Mouse (Mus musculus) CH12.LX (cell line): Measurements from ENCODE around the gene Cdk9. TPM values are rescaled to one million over a fixed set of nuclear protein-coding genes. Genes with fewer than 3 reads are reported as not detected.

Source experiments
- DNase-seq: peaks from one replicate; pipeline ENCODE4 v3.0.0-alpha.2; 2013; ENCODE audit errors: extremely low read depth
- H3K27ac ChIP-seq: 2 replicates; pipeline ENCODE4 v1.5.1; 2012; ENCODE audit warnings: low read depth, mild to moderate bottlenecking, control low read depth, moderate library complexity; ENCODE audit not compliant: insufficient read depth
- H3K27me3 ChIP-seq: replicated peaks from 2 replicates; pipeline ENCODE3; 2012; ENCODE audit warnings: inconsistent platforms
- H3K36me3 ChIP-seq, 2 experiments: replicated peaks in 1 of 2; 2 replicates each; pipeline versions ENCODE3 to v1.6.1; 2012; ENCODE audit warnings: inconsistent platforms in 1 of 2, low read length in 1 of 2, mild to moderate bottlenecking in 1 of 2, mixed read lengths in 1 of 2, moderate library complexity in 1 of 2; ENCODE audit not compliant: control insufficient read depth in 1 of 2, insufficient read depth in 1 of 2
- H3K4me1 ChIP-seq, 2 experiments: 2 replicates each; pipeline ENCODE4 v1.6.1; 2012; ENCODE audit warnings: inconsistent platforms in 1 of 2, moderate library complexity in 1 of 2; ENCODE audit not compliant: insufficient read depth in 2 of 2, control insufficient read depth in 1 of 2
- H3K4me2 ChIP-seq: 2 replicates; pipeline ENCODE4 v1.6.1; 2012; ENCODE audit warnings: low read depth, mild to moderate bottlenecking, control low read depth; ENCODE audit not compliant: poor library complexity, insufficient read depth, severe bottlenecking
- H3K4me3 ChIP-seq, 3 experiments: fragments of 150-350 bp in 1 of 3; sonication (generic) in 1 of 3; replicated peaks in 1 of 3; 2 replicates each; pipeline versions ENCODE3 to v1.5.1; 2011 to 2012; ENCODE audit warnings: low read depth in 2 of 3, low read length in 2 of 3, mild to moderate bottlenecking in 2 of 3, moderate library complexity in 2 of 3, control low read depth in 1 of 3, improper control_type of control experiment in 1 of 3, inconsistent platforms in 1 of 3, mixed read lengths in 1 of 3; ENCODE audit not compliant: poor library complexity in 1 of 3
- H3K79me2 ChIP-seq: replicated peaks from 2 replicates; pipeline ENCODE4 v1.6.1; 2012; ENCODE audit warnings: mild to moderate bottlenecking, moderate library complexity; ENCODE audit not compliant: control insufficient read depth, poor library complexity, insufficient read depth, severe bottlenecking; ENCODE audit errors: extremely low read depth
- H3K9ac ChIP-seq: 2 replicates; pipeline ENCODE4 v1.6.1; 2012; ENCODE audit warnings: low read depth, mild to moderate bottlenecking, control low read depth, moderate library complexity; ENCODE audit not compliant: insufficient read depth
- H3K9me3 ChIP-seq: replicated peaks from 2 replicates; pipeline ENCODE3; 2012; ENCODE audit warnings: low read length, inconsistent platforms, mixed read lengths
- CHD1 ChIP-seq: IDR thresholded peaks from 2 replicates; pipeline ENCODE4 v1.6.1; 2012; ENCODE audit warnings: low read depth, low read length, improper control_type of control experiment, inconsistent platforms
- CTCF ChIP-seq, 2 experiments: IDR thresholded peaks in 1 of 2; conservative IDR thresholded peaks in 1 of 2; 2 replicates each; pipeline ENCODE4 v1.5.1; 2011 to 2012; ENCODE audit warnings: low read depth in 2 of 2, low read length in 2 of 2, improper control_type of control experiment in 1 of 2, inconsistent platforms in 1 of 2, mild to moderate bottlenecking in 1 of 2, moderate library complexity in 1 of 2
- E2F4 ChIP-seq: IDR thresholded peaks from 2 replicates; pipeline ENCODE4 v1.6.1; 2011; ENCODE audit warnings: low read depth, low read length, improper control_type of control experiment; ENCODE audit not compliant: insufficient replicate concordance
- ELF1 ChIP-seq: IDR thresholded peaks from 2 replicates; pipeline ENCODE4 v1.6.1; 2014; ENCODE audit warnings: low read depth, mild to moderate bottlenecking, inconsistent platforms, low read length, improper control_type of control experiment
- EP300 ChIP-seq: IDR thresholded peaks from 2 replicates; pipeline ENCODE4 v1.6.1; 2011; ENCODE audit warnings: low read length, improper control_type of control experiment
- ETS1 ChIP-seq: conservative IDR thresholded peaks from 2 replicates; pipeline ENCODE4 v1.6.1; 2012; ENCODE audit warnings: low read depth, mild to moderate bottlenecking, inconsistent platforms, low read length, improper control_type of control experiment, moderate library complexity
- HCFC1 ChIP-seq: IDR thresholded peaks from 2 replicates; pipeline ENCODE4 v1.6.1; 2012; ENCODE audit warnings: low read depth, mild to moderate bottlenecking, inconsistent platforms, low read length, improper control_type of control experiment
- IRF4 ChIP-seq: IDR thresholded peaks from 2 replicates; pipeline ENCODE4 v1.6.1; 2014; ENCODE audit warnings: low read depth, mild to moderate bottlenecking, inconsistent platforms, low read length, improper control_type of control experiment
- KAT2A ChIP-seq: IDR thresholded peaks from 2 replicates; pipeline ENCODE4 v1.6.1; 2012; ENCODE audit warnings: low read length, improper control_type of control experiment, inconsistent platforms; ENCODE audit not compliant: insufficient replicate concordance
- MAX ChIP-seq: IDR thresholded peaks from 2 replicates; pipeline ENCODE4 v1.6.1; 2011; ENCODE audit warnings: low read length, improper control_type of control experiment
- MAZ ChIP-seq: IDR thresholded peaks from 2 replicates; pipeline ENCODE4 v1.6.1; 2012; ENCODE audit warnings: low read depth, mild to moderate bottlenecking, inconsistent platforms, low read length, improper control_type of control experiment, moderate library complexity
- MEF2A ChIP-seq: IDR thresholded peaks from 2 replicates; pipeline ENCODE4 v1.6.1; 2014; ENCODE audit warnings: low read depth, mild to moderate bottlenecking, inconsistent platforms, low read length, improper control_type of control experiment, borderline replicate concordance
- MXI1 ChIP-seq: IDR thresholded peaks from 2 replicates; pipeline ENCODE4 v1.6.1; 2011; ENCODE audit warnings: mild to moderate bottlenecking, low read depth, low read length, improper control_type of control experiment
- MYC ChIP-seq: IDR thresholded peaks from 2 replicates; pipeline ENCODE4 v1.6.1; 2011; ENCODE audit warnings: low read depth, mild to moderate bottlenecking, improper control_type of control experiment, low read length
- NELFE ChIP-seq: IDR thresholded peaks from 2 replicates; pipeline ENCODE4 v1.6.1; 2011; ENCODE audit warnings: low read depth, low read length, improper control_type of control experiment
- NRF1 ChIP-seq: IDR thresholded peaks from 2 replicates; pipeline ENCODE4 v1.6.1; 2014; ENCODE audit warnings: low read depth, mild to moderate bottlenecking, inconsistent platforms, low read length, improper control_type of control experiment, moderate library complexity
- PAX5 ChIP-seq: IDR thresholded peaks from 2 replicates; pipeline ENCODE4 v1.6.1; 2012; ENCODE audit warnings: low read length, inconsistent platforms, mixed read lengths
- POLR2A ChIP-seq: IDR thresholded peaks from 2 replicates; pipeline ENCODE4 v1.6.1; 2011; ENCODE audit warnings: low read depth, mild to moderate bottlenecking, improper control_type of control experiment, low read length
- POLR2AphosphoS2 ChIP-seq: IDR thresholded peaks from 2 replicates; pipeline ENCODE4 v1.6.1; 2011; ENCODE audit warnings: low read depth, low read length, improper control_type of control experiment
- RAD21 ChIP-seq: IDR thresholded peaks from 2 replicates; pipeline ENCODE4 v1.6.1; 2011; ENCODE audit warnings: low read depth, mild to moderate bottlenecking, low read length, improper control_type of control experiment, moderate library complexity
- RCOR1 ChIP-seq: conservative IDR thresholded peaks from 2 replicates; pipeline ENCODE4 v1.6.1; 2012; ENCODE audit warnings: low read depth, mild to moderate bottlenecking, inconsistent platforms, low read length, improper control_type of control experiment
- SMC3 ChIP-seq: IDR thresholded peaks from 2 replicates; pipeline ENCODE4 v1.6.1; 2011; ENCODE audit warnings: low read depth, low read length, improper control_type of control experiment
- TBP ChIP-seq: conservative IDR thresholded peaks from 2 replicates; pipeline ENCODE4 v1.6.1; 2011; ENCODE audit warnings: low read depth, low read length, improper control_type of control experiment
- TCF12 ChIP-seq: IDR thresholded peaks from 2 replicates; pipeline ENCODE4 v1.6.1; 2014; ENCODE audit warnings: low read depth, mild to moderate bottlenecking, inconsistent platforms, low read length, improper control_type of control experiment
- UBTF ChIP-seq: IDR thresholded peaks from 2 replicates; pipeline ENCODE4 v1.6.1; 2012; ENCODE audit warnings: low read depth, mild to moderate bottlenecking, inconsistent platforms, low read length, improper control_type of control experiment, moderate library complexity
- USF1 ChIP-seq: IDR thresholded peaks from 2 replicates; pipeline ENCODE4 v1.6.1; 2014; ENCODE audit warnings: low read depth, mild to moderate bottlenecking, inconsistent platforms, low read length, improper control_type of control experiment
- USF2 ChIP-seq: conservative IDR thresholded peaks from 2 replicates; pipeline ENCODE4 v1.6.1; 2011; ENCODE audit warnings: low read depth, low read length, improper control_type of control experiment
- ZKSCAN1 ChIP-seq: IDR thresholded peaks from 2 replicates; pipeline ENCODE4 v1.6.1; 2012; ENCODE audit warnings: low read depth, inconsistent platforms, low read length, improper control_type of control experiment, borderline replicate concordance
- ZMIZ1 ChIP-seq: IDR thresholded peaks from 2 replicates; pipeline ENCODE4 v1.6.1; 2012; ENCODE audit warnings: low read depth, mild to moderate bottlenecking, inconsistent platforms, low read length, improper control_type of control experiment
- dilution Hi-C: fragments of 300-500 bp; cut with MboI; formaldehyde crosslinking; loops from 2 replicates; pipeline ENCODE4 v1.14.3; 2020; ENCODE audit warnings: low sequenced_read_pairs; ENCODE audit not compliant: extremely low pct_unique_long_range_greater_than_20kb, extremely low pct_ligation_motif_present
- in situ Hi-C: fragments of 300-500 bp; cut with MboI; formaldehyde crosslinking; loops from 3 replicates; pipeline ENCODE4 v1.14.3; 2019; ENCODE audit warnings: low sequenced_read_pairs, low pct_ligation_motif_present, low pct_unique_long_range_greater_than_20kb, mixed read lengths
- polyA plus RNA-seq: library from polyadenylated mRNA; unstranded; fragments of >175 nt; gene quantifications from 2 replicates; pipeline ENCODE4 v1.2.1, GENCODE M21; 2012; ENCODE audit warnings: low read depth; ENCODE audit not compliant: insufficient read length
- total RNA-seq, 2 experiments: library from RNA; depleted of rRNA; stranded (reverse); fragments of 300-350 nt in 1 of 2; fragments of >200 nt in 1 of 2; gene quantifications; 2 replicates each; pipeline ENCODE4 v1.2.3; 2012 to 2014

Gene Cdk9
- total and polyA plus RNA-seq, 3 experiments: 41.7 to 136 (median 73.7) TPM

GRCm38 (mm10) chr2:32722581-32722980 is 9.7 kb upstream of the Cdk9 start:
- H3K79me2 ChIP-seq: peaks cover 27% of the 10 kb centered on the region
- dilution Hi-C loops (no loop called here), in situ Hi-C loops (no loop called here)
- peaks cover 4% of the 10 kb centered on the region for H3K9me3 ChIP-seq
- TF ChIP-seq NELFE (no peak), POLR2AphosphoS2 (no peak), RAD21 (no peak), TCF12 (no peak), ZMIZ1 (no peak), IRF4 (no peak), PAX5 (no peak), MXI1 (no peak), KAT2A (no peak), USF2 (no peak), POLR2A (no peak), RCOR1 (no peak), ZKSCAN1 (no peak), ELF1 (no peak), HCFC1 (no peak), TBP (no peak), SMC3 (no peak), MAX (no peak), NRF1 (no peak), EP300 (no peak)
- H3K4me1 ChIP-seq: peaks cover 37 to 69% of the 10 kb centered on the region in 2 experiments
- DNase-seq: no peak
- no peaks in the 10 kb centered on the region for H3K27me3 ChIP-seq
- H3K4me3 ChIP-seq: peak overlapping the region; percentile 61 to 94 (median 84)
- H3K9ac ChIP-seq: peak overlapping the region; percentile 90; the same call in 1 of the 2 replicates
- peak overlapping the region; percentile 90 for H3K27ac ChIP-seq
- H3K4me2 ChIP-seq: peak overlapping the region; percentile 67
- H3K36me3 ChIP-seq: peaks cover 14 to 41% of the 10 kb centered on the region in 2 experiments

GRCm38 (mm10) chr2:32722046-32722445 is 9.2 kb upstream of the Cdk9 start:
- peaks cover 4% of the 10 kb centered on the region for H3K9me3 ChIP-seq
- peak; percentile 59 for DNase-seq
- H3K9ac ChIP-seq: peak overlapping the region; percentile 90
- dilution Hi-C loops (no loop called here), in situ Hi-C loops (no loop called here)
- H3K27ac ChIP-seq: peak overlapping the region; percentile 90
- H3K27me3 ChIP-seq: no peaks in the 10 kb centered on the region
- TF ChIP-seq MAZ (peak; percentile 40; the same call in 1 of the 2 replicates), E2F4 (no peak), ZMIZ1 (no peak), CHD1 (no peak), RAD21 (no peak), ETS1 (0 out of 2 replicates have a peak, but pooled peaks have one; percentile 6), EP300 (no peak), POLR2A (0 out of 2 replicates have a peak, but pooled peaks have one; percentile 34), UBTF (no peak), ELF1 (peak; percentile 33; the same call in 1 of the 2 replicates), CTCF (conservative IDR thresholded peaks at IDR 0.05 in 1 of 2, IDR thresholded peaks at IDR 0.05 in 1 of 2; ENCODE audit: low read depth in 2 of 2, low read length in 2 of 2) (no peak), MEF2A (no peak), USF1 (no peak), USF2 (no peak), MYC (no peak)
- H3K36me3 ChIP-seq: peaks cover 14 to 39% of the 10 kb centered on the region in 2 experiments
- H3K79me2 ChIP-seq: peaks cover 27% of the 10 kb centered on the region
- peak overlapping the region; percentile 67 for H3K4me2 ChIP-seq
- H3K4me1 ChIP-seq: peaks cover 37 to 66% of the 10 kb centered on the region in 2 experiments
- peak overlapping the region; percentile 61 to 94 (median 84) for H3K4me3 ChIP-seq
